Mouse (Mus musculus) neural tube, embryonic 15.5 days (tissue): ENCODE results near the gene Limch1. TPM values are rescaled to one million over a fixed set of nuclear protein-coding genes. Genes with fewer than 3 reads are reported as not detected.
A peak's percentile ranks its signal among the peaks of the same experiment; 100 is the strongest.

Experiments used
- ATAC-seq: fragments of 200-750 bp; cut with Nextera tagmentation; 2 replicates; pipeline ENCODE4 v1.8.0; 2017; ENCODE audit warnings: mild to moderate bottlenecking, moderate TSS enrichment, moderate library complexity; ENCODE audit not compliant: low FRiP score
- H3K27ac ChIP-seq: fragments of 300-500 bp; sonication (generic); replicated peaks from 2 replicates; pipeline ENCODE4 v1.5.1; 2015; ENCODE audit warnings: mild to moderate bottlenecking, inconsistent platforms
- H3K27me3 ChIP-seq: fragments of 300-500 bp; sonication (generic); replicated peaks from 2 replicates; pipeline ENCODE4 v1.6.1; 2015; ENCODE audit warnings: inconsistent platforms
- H3K36me3 ChIP-seq: fragments of 300-500 bp; sonication (generic); 2 replicates; pipeline ENCODE4 v1.6.1; 2015; ENCODE audit warnings: inconsistent platforms
- H3K4me1 ChIP-seq: fragments of 300-500 bp; sonication (generic); 2 replicates; pipeline ENCODE4 v1.6.1; 2015; ENCODE audit warnings: inconsistent platforms
- H3K4me2 ChIP-seq: fragments of 300-500 bp; sonication (generic); 2 replicates; pipeline ENCODE4 v1.6.1; 2015; ENCODE audit warnings: inconsistent platforms, mild to moderate bottlenecking, moderate library complexity
- H3K4me3 ChIP-seq: fragments of 300-500 bp; sonication (generic); replicated peaks from 2 replicates; pipeline ENCODE4 v1.5.1; 2015; ENCODE audit warnings: mild to moderate bottlenecking, inconsistent platforms
- H3K9ac ChIP-seq: fragments of 300-500 bp; sonication (generic); replicated peaks from 2 replicates; pipeline ENCODE4 v1.6.1; 2015; ENCODE audit warnings: mild to moderate bottlenecking, inconsistent platforms
- H3K9me3 ChIP-seq: fragments of 300-500 bp; sonication (generic); replicated peaks from 2 replicates; pipeline ENCODE4 v1.6.1; 2016; ENCODE audit warnings: inconsistent platforms
- WGBS: fragments of 180-500 bp; shearing (Covaris S2); methylation state at CpG from one replicate; pipeline ENCODE4 v1.1.7; 2015; ENCODE audit warnings: mixed read lengths; 5-methylcytosine and 5-hydroxymethylcytosine counted together
- polyA plus RNA-seq: library from polyadenylated mRNA; unstranded; fragments of >200 nt; fragmentation: Nextera tagmentation; extraction: Ambion mirVana; gene quantifications from 2 replicates; pipeline ENCODE4 v1.2.1, GENCODE M21; 2015

The Limch1 gene
- polyA plus RNA-seq, 1 experiment from 2014 or later: 63.7 TPM

- no peak for ATAC-seq
- no peak overlapping the region for H3K4me2 ChIP-seq
- H3K4me1 ChIP-seq: peaks cover 32% of the 10 kb centered on the region
- no peak overlapping the region for H3K27ac ChIP-seq
- 64% methylated on average over 6 of the region's 6 CpGs for WGBS
- H3K4me3 ChIP-seq: no peak overlapping the region
- H3K27me3 ChIP-seq: no peaks in the 10 kb centered on the region
- no peaks in the 10 kb centered on the region for H3K36me3 ChIP-seq
- H3K9ac ChIP-seq: no peak overlapping the region
- no peaks in the 10 kb centered on the region for H3K9me3 ChIP-seq
Observed at GRCm38 (mm10) chr5:66913791-66914190, 168.2 kb downstream of the Limch1 start.

GRCm38 (mm10) chr5:66917353-66918315 lies 172.0 kb downstream of the Limch1 start:
- H3K27ac ChIP-seq: peak overlapping the region; percentile 82
- no peak for ATAC-seq
- H3K4me2 ChIP-seq: no peak overlapping the region
- H3K4me1 ChIP-seq: peaks cover 38% of the 10 kb centered on the region
- H3K9me3 ChIP-seq: no peaks in the 10 kb centered on the region
- no peak overlapping the region for H3K4me3 ChIP-seq
- 47% methylated on average over 8 of the region's 8 CpGs for WGBS
- H3K9ac ChIP-seq: no peak overlapping the region
- no peaks in the 10 kb centered on the region for H3K36me3 ChIP-seq
- no peaks in the 10 kb centered on the region for H3K27me3 ChIP-seq

GRCm38 (mm10) chr5:66918316-66919305 lies 173.0 kb downstream of the Limch1 start:
- peaks cover 35% of the 10 kb centered on the region for H3K4me1 ChIP-seq
- peak overlapping the region; percentile 25 for H3K4me2 ChIP-seq
- H3K36me3 ChIP-seq: no peaks in the 10 kb centered on the region
- H3K27ac ChIP-seq: peak overlapping the region; percentile 82
- no peaks in the 10 kb centered on the region for H3K27me3 ChIP-seq
- 12% methylated on average over 11 of the region's 11 CpGs for WGBS
- no peak overlapping the region for H3K4me3 ChIP-seq
- no peak overlapping the region for H3K9ac ChIP-seq
- peak; percentile 86; the same call in 1 of the 2 replicates for ATAC-seq
- no peaks in the 10 kb centered on the region for H3K9me3 ChIP-seq

GRCm38 (mm10) chr5:66922582-66922981 lies 177.0 kb downstream of the Limch1 start:
- H3K9me3 ChIP-seq: no peaks in the 10 kb centered on the region
- no peaks in the 10 kb centered on the region for H3K36me3 ChIP-seq
- no peak for ATAC-seq
- no peak overlapping the region for H3K27ac ChIP-seq
- H3K4me3 ChIP-seq: no peak overlapping the region
- no peaks in the 10 kb centered on the region for H3K27me3 ChIP-seq
- H3K4me2 ChIP-seq: no peak overlapping the region
- 62% methylated on average over 5 of the region's 5 CpGs for WGBS
- no peak overlapping the region for H3K9ac ChIP-seq
- H3K4me1 ChIP-seq: peaks cover 17% of the 10 kb centered on the region

GRCm38 (mm10) chr5:66929291-66929690 lies 183.7 kb downstream of the Limch1 start:
- Histone ChIP-seq H3K4me2 (no peak overlapping the region), H3K4me1 (no peaks in the 10 kb centered on the region), H3K27me3 (no peaks in the 10 kb centered on the region), H3K9me3 (no peaks in the 10 kb centered on the region), H3K36me3 (no peaks in the 10 kb centered on the region), H3K4me3 (no peak overlapping the region), H3K9ac (no peak overlapping the region), H3K27ac (no peak overlapping the region)
- ATAC-seq: no peak
- 47% methylated on average over 6 of the region's 6 CpGs for WGBS

- Histone ChIP-seq H3K36me3 (no peaks in the 10 kb centered on the region), H3K27ac (no peak overlapping the region), H3K4me3 (no peak overlapping the region), H3K4me1 (no peaks in the 10 kb centered on the region), H3K9ac (no peak overlapping the region), H3K4me2 (no peak overlapping the region), H3K27me3 (no peaks in the 10 kb centered on the region), H3K9me3 (no peaks in the 10 kb centered on the region)
- no peak for ATAC-seq
- 62% methylated on average over 10 of the region's 10 CpGs for WGBS
Observed at GRCm38 (mm10) chr5:66933134-66933804, 187.6 kb downstream of the Limch1 start.

GRCm38 (mm10) chr5:66934585-66934984 lies 189.0 kb downstream of the Limch1 start:
- ATAC-seq: no peak
- WGBS: 85% methylated on average over 3 of the region's 3 CpGs
- no peaks in the 10 kb centered on the region for H3K9me3 ChIP-seq

GRCm38 (mm10) chr5:66937376-66937775 lies 191.7 kb downstream of the Limch1 start:
- H3K4me2 ChIP-seq: no peak overlapping the region
- H3K9ac ChIP-seq: no peak overlapping the region
- H3K4me3 ChIP-seq: no peak overlapping the region
- no peaks in the 10 kb centered on the region for H3K36me3 ChIP-seq
- ATAC-seq: no peak
- no peaks in the 10 kb centered on the region for H3K9me3 ChIP-seq
- H3K27ac ChIP-seq: no peak overlapping the region
- no peaks in the 10 kb centered on the region for H3K4me1 ChIP-seq
- H3K27me3 ChIP-seq: no peaks in the 10 kb centered on the region
- WGBS: 46% methylated on average over 9 of the region's 9 CpGs

More at GRCm38 (mm10) chr5:66934585-66934984, 189.0 kb downstream of the Limch1 start:
- no peak overlapping the region for H3K4me3 ChIP-seq
- no peaks in the 10 kb centered on the region for H3K36me3 ChIP-seq
- H3K4me2 ChIP-seq: no peak overlapping the region
- no peaks in the 10 kb centered on the region for H3K27me3 ChIP-seq
- H3K27ac ChIP-seq: no peak overlapping the region
- no peaks in the 10 kb centered on the region for H3K4me1 ChIP-seq
- H3K9ac ChIP-seq: no peak overlapping the region

- Histone ChIP-seq H3K36me3 (no peaks in the 10 kb centered on the region), H3K27me3 (no peaks in the 10 kb centered on the region), H3K27ac (no peak overlapping the region), H3K4me3 (no peak overlapping the region), H3K9me3 (no peaks in the 10 kb centered on the region), H3K9ac (no peak overlapping the region), H3K4me2 (no peak overlapping the region), H3K4me1 (peaks cover 8% of the 10 kb centered on the region; the same call in 1 of the 2 replicates)
- 73% methylated on average over 8 of the region's 8 CpGs for WGBS
- ATAC-seq: no peak
Observed at GRCm38 (mm10) chr5:66941710-66942450, 196.3 kb downstream of the Limch1 start.

- Histone ChIP-seq H3K9me3 (no peaks in the 10 kb centered on the region), H3K36me3 (no peaks in the 10 kb centered on the region), H3K4me1 (peaks cover 10% of the 10 kb centered on the region), H3K27me3 (no peaks in the 10 kb centered on the region), H3K27ac (no peak overlapping the region), H3K4me2 (no peak overlapping the region), H3K4me3 (no peak overlapping the region), H3K9ac (no peak overlapping the region)
- 94% methylated on average over 2 of the region's 2 CpGs for WGBS
- no peak for ATAC-seq
Observed at GRCm38 (mm10) chr5:66942922-66943321, 197.3 kb downstream of the Limch1 start.
